Mouse (Mus musculus) heart, adult 9 months (tissue): Measurements from ENCODE around the gene Slc12a1.

Experiments
- DNase-seq, 2 experiments: peaks; one replicate each; pipeline ENCODE4 v3.0.0; 2022; ENCODE audit warnings: low spot score in 2 of 2

Gene Slc12a1

DNA sequence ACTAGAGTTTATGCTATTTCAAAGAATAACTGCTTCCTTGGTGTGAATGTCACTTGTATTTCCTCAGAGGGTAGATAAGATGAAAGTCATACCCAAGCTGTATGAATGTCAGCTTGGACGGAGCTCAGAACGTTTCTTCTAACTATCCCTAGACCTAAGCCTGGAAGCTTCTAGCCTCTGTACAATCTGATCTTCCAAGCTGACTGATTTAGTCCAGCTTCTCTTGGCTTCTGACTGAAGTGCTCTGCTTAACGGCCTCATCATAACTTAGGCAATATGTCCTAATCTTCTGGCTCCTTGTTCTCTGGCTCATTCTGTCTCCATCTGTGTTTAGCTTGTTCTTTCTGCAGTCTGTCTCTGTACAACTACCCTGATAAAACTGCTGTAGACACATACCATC lies 102.3 kb downstream of the Slc12a1 start:
- DNase-seq = no peak

DNA sequence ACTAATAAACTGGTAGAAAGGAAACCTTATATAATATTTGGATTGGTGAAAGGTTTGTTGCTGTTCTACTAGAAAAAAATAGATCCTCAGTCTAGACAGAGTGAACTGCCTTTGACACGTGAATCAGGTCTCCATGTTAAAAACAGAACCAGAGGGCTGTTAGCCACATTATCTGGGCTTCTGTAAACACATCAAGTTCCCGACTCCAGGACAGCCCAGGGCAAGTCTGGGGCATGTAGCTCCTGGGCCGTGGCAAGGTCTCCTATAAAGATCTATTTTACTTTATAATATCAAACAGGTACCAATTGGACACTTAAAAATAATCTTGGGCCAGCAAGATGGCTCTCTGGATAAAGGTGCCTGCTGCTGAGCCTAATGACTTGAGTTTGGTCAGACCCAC lies 103.6 kb downstream of the Slc12a1 start:
- DNase-seq = no peak

DNA sequence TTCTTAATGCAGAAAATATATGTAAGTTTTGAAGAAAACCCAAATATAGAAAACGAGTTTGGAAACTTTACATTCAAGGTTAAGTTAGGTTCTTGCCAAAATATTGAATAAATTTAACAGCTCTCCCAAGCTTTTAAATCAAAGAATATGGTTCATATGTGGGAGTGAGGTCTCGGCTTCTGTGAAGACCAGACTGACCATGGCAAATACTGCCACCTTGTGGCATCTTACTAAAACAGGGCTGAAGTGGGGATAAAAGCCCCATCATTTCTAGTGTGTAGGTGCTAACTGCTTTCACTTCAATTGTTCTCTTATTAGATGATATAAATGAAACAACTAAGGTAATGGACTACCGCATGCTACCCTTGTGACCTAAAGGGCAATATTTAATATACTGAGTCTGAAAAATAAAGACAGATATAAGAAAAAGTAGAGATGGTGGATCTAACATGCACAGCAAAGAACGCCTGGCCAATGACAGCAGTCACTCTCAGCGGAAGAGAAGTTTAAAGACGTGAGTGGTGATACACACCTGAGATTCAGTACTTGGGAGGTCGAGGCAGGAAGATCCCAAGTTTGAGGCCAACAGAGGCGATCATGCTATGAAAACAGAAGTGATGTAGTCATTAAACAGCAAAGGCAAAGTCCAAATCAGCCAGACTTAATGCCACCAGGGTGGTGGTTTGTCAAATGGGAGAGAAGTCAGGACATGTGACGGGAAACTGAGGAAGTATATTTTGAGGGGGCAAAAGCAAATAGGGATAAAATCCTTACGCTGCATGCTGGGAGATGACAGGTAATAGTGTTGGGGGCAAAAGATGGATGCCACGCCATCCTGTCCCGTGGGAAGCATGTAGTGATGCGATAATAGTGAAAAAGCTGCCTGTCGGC lies 107.2 kb downstream of the Slc12a1 start:
- DNase-seq = peak in 1 of 2 experiments; percentile 36

DNA sequence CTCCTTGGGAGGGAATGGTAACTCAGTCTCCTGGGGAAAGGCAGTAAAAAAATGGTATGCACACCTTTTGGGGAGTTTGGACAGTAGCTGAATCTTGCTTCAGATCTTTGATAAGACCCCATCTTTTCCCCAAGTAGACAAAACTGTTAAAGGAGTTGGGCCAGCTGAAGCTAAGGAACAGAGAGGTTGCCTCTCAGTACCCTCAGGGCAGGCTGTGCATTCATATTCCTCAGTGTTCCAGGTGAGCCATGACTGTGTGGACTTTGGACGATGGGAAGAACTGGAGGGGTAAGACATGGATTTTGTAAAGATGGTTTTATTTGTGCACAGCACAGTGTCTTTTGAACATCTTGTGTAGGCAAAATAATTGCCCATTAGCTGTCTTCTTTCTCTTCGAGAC lies 108.0 kb downstream of the Slc12a1 start:
- no peak for DNase-seq

DNA sequence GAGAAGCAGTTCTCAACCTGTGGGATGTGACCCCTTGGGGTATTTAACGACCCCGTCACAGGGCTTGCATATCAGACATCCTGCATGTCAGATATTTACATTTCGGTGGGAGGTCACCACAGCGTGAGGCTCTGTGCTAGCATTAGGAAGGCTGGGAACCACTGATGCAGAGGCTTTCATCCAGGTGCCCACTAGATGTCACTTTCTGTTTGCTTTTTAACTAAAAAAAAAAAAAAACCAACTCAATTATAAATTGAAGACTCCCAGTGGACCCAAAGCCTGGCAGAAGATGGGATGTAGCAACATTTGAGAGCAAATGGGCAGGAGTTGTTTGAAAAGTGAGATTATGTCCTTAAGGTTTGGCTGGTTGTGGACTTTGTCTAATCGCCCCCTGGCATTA lies 110.8 kb downstream of the Slc12a1 start:
- peak in 1 of 2 experiments; percentile 41 for DNase-seq

DNA sequence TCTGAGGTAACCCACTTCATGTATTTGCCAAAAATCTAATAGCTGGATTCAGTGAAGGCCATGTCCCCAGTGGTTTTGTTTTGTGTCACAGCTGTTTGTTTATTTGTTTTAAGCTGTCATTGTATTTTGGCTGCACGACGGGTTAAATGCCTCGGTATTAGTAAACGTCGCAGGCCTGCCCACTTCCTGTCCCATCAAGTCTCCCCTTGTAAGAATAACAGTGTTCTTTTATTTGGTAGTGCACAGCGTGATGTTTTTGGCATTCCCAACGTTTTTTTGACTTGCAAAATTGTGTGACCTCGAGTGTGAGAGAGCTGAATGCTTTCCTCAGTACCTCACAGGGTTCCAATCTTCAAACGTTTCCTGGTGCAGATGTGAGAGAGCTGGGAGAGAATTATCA lies 111.4 kb downstream of the Slc12a1 start:
- peak in 1 of 2 experiments; percentile 21 for DNase-seq

DNA sequence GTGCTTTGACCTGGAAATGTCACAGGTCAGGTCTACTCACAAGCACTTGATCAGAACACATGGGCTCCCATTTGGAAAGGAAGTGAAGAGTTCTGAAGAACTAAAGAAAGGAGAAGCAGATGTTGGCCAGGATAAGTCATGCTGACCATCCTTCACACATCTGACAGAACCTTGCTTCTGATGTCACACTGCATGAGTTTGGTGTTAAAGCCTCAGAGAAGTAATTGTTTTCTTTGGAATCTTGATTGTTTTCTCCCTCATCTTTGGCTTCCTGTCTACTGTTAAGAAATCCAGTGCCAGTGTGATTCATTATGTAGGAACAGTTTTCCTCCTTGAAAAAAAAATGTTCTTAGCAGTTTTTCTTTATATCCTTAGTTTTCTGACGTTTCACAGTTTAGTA lies 116.6 kb downstream of the Slc12a1 start:
- no peak for DNase-seq

DNA sequence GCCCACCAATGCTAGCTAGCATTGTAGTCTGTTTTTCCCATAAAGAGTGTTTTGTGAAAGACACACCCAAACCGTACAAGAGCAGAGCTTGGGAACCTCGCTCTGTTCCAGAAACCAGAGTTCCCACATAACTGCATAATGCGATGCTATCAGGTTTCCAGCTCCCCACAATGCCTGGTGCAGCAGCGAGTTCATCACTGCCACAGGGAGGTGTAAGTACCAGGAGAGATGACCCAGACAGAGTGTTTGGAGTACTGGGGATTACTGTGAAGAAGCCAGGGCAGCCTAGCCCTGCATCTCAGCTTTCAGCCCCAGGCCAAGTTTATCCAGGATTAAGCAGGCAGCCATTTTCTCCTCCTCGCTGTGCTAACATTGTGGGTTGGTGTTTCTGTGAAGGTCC lies 123.3 kb downstream of the Slc12a1 start:
- DNase-seq = no peak

DNA sequence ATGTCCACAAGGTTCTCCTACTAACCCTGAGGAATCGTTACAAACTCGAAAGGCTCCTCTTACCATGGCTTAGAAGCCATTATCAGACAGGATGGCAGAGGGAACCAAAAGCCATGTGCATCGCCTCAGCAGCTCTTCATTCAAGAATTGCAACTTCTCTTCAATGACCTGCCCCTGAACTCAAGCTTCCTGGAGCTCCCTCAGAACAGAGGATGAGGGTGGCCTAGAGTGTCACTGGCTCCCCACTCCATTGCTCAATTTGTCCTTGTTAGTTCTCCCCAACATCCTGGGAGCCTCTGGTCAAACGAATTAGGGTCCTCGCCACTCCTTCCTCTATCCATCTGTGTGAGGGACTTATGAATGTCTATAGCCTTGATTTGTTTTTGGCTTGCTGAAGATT lies 124.4 kb downstream of the Slc12a1 start:
- DNase-seq = no peak

DNA sequence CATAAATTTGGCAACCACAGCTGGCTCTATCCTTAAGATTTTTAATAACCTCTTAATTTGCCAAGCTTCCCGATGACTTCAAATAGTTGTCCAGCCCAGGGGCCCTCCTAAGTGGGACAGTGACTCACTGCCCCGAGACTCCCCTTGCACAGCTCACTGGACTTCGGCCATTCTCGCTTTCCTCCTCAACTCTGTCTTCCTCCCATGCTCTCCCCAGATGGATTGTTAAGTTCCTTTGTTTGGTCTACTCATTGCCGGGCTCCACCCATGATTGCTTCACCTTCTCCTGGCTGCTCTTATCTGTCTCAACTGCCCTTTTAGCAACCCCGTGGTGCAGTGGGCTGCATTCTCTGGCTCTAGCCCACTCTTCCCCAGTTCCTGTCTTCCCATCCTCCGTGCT lies 126.2 kb downstream of the Slc12a1 start:
- DNase-seq = peak; percentile 39 to 60
